Mouse (Mus musculus) liver, embryonic 14.5 days (tissue): ENCODE measurements around the gene Fermt2. TPM values are rescaled to one million over a fixed set of nuclear protein-coding genes. Genes with fewer than 3 reads are reported as not detected.

ENCODE experiments used
- ATAC-seq: fragments of 200-750 bp; cut with Nextera tagmentation; 2 replicates; pipeline ENCODE4 v1.8.0; 2017; ENCODE audit warnings: moderate number of reproducible peaks, mild to moderate bottlenecking, moderate library complexity; ENCODE audit not compliant: insufficient read depth
- DNase-seq, 3 experiments: peaks; one replicate each; pipeline ENCODE4 v3.0.0-alpha.2; 2012 to 2013; ENCODE audit warnings: low read depth in 3 of 3, low spot score in 3 of 3
- H3K27ac ChIP-seq: fragments of 300-500 bp; sonication (generic); 2 replicates; pipeline ENCODE4 v1.5.1; 2014; ENCODE audit warnings: moderate library complexity, mild to moderate bottlenecking, control low read depth, inconsistent platforms
- H3K27me3 ChIP-seq: fragments of 300-500 bp; sonication (generic); 2 replicates; pipeline ENCODE4 v1.6.1; 2014; ENCODE audit warnings: mild to moderate bottlenecking, low read length, moderate library complexity; ENCODE audit not compliant: control insufficient read depth, insufficient read depth
- H3K36me3 ChIP-seq: fragments of 300-500 bp; sonication (generic); replicated peaks from 2 replicates; pipeline ENCODE4 v1.6.1; 2014; ENCODE audit warnings: low read depth; ENCODE audit not compliant: control insufficient read depth, insufficient read depth
- H3K4me1 ChIP-seq, 2 experiments: fragments of 200-500 bp in 1 of 2; fragments of 300-500 bp in 1 of 2; sonication (generic) in 1 of 2; replicated peaks; 2 replicates each; pipeline ENCODE4 v1.6.1; 2012 to 2014; ENCODE audit warnings: antibody characterized with exemption in 1 of 2, inconsistent platforms in 1 of 2, low read length in 1 of 2; ENCODE audit not compliant: control insufficient read depth in 2 of 2, insufficient read depth in 2 of 2
- H3K4me2 ChIP-seq: fragments of 300-500 bp; sonication (generic); 2 replicates; pipeline ENCODE4 v1.6.1; 2014; ENCODE audit warnings: low read depth, mild to moderate bottlenecking, control low read depth, moderate library complexity
- H3K4me3 ChIP-seq, 2 experiments: fragments of 200-500 bp in 1 of 2; fragments of 300-500 bp in 1 of 2; sonication (generic) in 1 of 2; 2 replicates each; pipeline ENCODE4 v1.5.1; 2012 to 2014; ENCODE audit warnings: low read depth in 2 of 2, low read length in 2 of 2, mild to moderate bottlenecking in 2 of 2, control low read depth in 1 of 2, inconsistent platforms in 1 of 2, moderate library complexity in 1 of 2; ENCODE audit not compliant: insufficient read depth in 1 of 2
- H3K9ac ChIP-seq: fragments of 300-500 bp; sonication (generic); replicated peaks from 2 replicates; pipeline ENCODE4 v1.6.1; 2014; ENCODE audit warnings: mild to moderate bottlenecking, control low read depth, moderate library complexity
- H3K9me3 ChIP-seq: fragments of 300-500 bp; sonication (generic); 2 replicates; pipeline ENCODE4 v1.6.1; 2016; ENCODE audit warnings: low read length, mixed read lengths; ENCODE audit not compliant: control insufficient read depth
- CTCF ChIP-seq: IDR thresholded peaks from 2 replicates; pipeline ENCODE4 v1.5.1; 2016; ENCODE audit warnings: antibody characterized with exemption, low read depth, control low read depth
- EP300 ChIP-seq: IDR thresholded peaks from 2 replicates; pipeline ENCODE4 v1.6.1; 2016; ENCODE audit warnings: antibody characterized with exemption, low read depth
- WGBS: fragments of 180-500 bp; shearing (Covaris S2); extraction: QIAGEN DNeasy Blood & Tissue Kit; methylation state at CpG from one replicate; pipeline ENCODE4 v1.1.7; 2014; ENCODE audit not compliant: insufficient replicate concordance; 5-methylcytosine and 5-hydroxymethylcytosine counted together
- polyA plus RNA-seq, 2 experiments: library from polyadenylated mRNA; depleted of rRNA in 1 of 2; stranded (reverse) in 1 of 2; unstranded in 1 of 2; fragments of >200 nt; fragmentation: Nextera tagmentation in 1 of 2; extraction: Ambion mirVana in 1 of 2; gene quantifications; 2 replicates each; pipeline versions ENCODE4 v1.2.1 to v1.2.3; 2012 to 2014

The Fermt2 gene
- polyA plus RNA-seq, 2 experiments, result 13.6 to 25.5 TPM

DNA sequence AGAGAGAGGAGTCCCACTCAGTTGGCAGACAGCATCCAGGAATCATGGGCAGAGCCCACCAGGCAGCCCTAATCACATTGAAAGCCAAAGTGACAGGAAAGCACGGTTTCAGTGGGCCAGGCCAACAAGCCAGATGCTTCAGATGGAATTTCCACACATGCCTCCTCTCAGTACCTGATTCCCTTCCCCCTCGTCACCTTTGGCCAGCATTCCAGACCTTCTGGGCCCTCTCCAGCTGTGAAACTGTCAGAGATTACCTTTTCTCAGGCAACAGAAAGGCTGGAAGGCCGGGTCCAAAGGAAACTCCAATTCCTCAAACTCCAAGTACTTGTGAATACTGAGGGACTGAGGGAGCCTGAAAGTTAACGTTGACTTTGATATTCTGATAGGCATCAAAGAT is 19.1 kb downstream of the Fermt2 start:
- no peaks in the 10 kb centered on the region for H3K27me3 ChIP-seq
- DNase-seq (no peak), ATAC-seq (no peak)
- TF ChIP-seq CTCF (no peak), EP300 (no peak)
- no peaks in the 10 kb centered on the region for H3K36me3 ChIP-seq
- peaks cover 0 to 12% of the 10 kb centered on the region in 2 experiments; a peak in 2 of 4 replicates for H3K4me1 ChIP-seq
- H3K4me2 ChIP-seq, result no peak overlapping the region
- H3K27ac ChIP-seq, result no peak overlapping the region
- H3K9me3 ChIP-seq, result no peaks in the 10 kb centered on the region
- no peak overlapping the region for H3K4me3 ChIP-seq
- H3K9ac ChIP-seq, result no peak overlapping the region
- WGBS, result 35% methylated on average over 4 of the region's 4 CpGs

DNA sequence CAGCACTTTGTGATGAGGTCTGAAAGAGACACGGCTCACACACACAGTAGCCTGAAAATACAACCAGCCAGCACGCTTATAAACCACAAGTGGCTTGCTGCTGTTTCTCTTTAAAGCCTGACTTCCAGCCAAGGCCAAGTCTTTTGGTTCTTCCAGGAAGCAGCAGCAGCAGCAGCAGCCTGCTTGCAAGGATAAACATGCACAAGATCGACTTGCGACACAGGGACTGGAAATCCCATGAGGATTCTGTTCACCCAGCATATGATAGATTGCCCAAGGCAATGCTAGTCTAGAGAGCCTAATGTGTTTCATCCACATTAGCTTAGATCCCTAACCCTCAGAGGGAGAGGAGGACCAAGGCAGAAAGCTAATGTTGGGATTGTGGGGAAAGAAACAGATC is 22.0 kb downstream of the Fermt2 start:
- TF ChIP-seq CTCF (no peak), EP300 (no peak)
- no peaks in the 10 kb centered on the region for H3K9me3 ChIP-seq
- H3K27ac ChIP-seq, result no peak overlapping the region
- DNase-seq (no peak), ATAC-seq (no peak)
- no peaks in the 10 kb centered on the region for H3K27me3 ChIP-seq
- H3K4me3 ChIP-seq, result no peak overlapping the region
- peaks cover 0 to 12% of the 10 kb centered on the region in 2 experiments; a peak in 2 of 4 replicates for H3K4me1 ChIP-seq
- 42% methylated on average over 4 of the region's 4 CpGs for WGBS
- no peaks in the 10 kb centered on the region for H3K36me3 ChIP-seq
- H3K4me2 ChIP-seq, result no peak overlapping the region
- no peak overlapping the region for H3K9ac ChIP-seq

DNA sequence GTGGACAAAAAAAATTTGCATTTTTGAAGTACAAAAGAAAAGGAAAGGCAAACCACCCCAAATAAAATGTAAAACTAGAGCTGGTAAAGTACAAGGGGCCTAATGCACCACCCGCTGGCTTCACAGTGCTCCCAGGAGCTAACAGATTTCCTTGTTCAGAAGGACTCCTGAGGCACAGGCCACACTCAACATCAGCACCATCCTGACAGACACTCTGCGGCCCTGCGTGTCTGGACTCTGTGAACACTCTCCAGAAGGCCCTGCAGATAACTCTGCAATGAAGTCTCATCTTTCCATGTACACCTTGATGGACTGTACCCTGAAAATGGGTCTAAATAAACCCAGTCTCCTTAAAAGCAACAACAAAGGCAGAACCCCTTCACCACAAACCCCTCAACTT is 22.5 kb downstream of the Fermt2 start:
- H3K27me3 ChIP-seq, result no peaks in the 10 kb centered on the region
- H3K4me2 ChIP-seq, result no peak overlapping the region
- no peak overlapping the region for H3K4me3 ChIP-seq
- DNase-seq, result no peak
- WGBS, result 60% methylated on average over 3 of the region's 3 CpGs
- no peak overlapping the region for H3K9ac ChIP-seq
- H3K27ac ChIP-seq, result no peak overlapping the region
- no peak for ATAC-seq
- H3K4me1 ChIP-seq, result peaks cover 0 to 12% of the 10 kb centered on the region in 2 experiments; a peak in 2 of 4 replicates
- no peaks in the 10 kb centered on the region for H3K36me3 ChIP-seq
- H3K9me3 ChIP-seq, result no peaks in the 10 kb centered on the region
- TF ChIP-seq EP300 (no peak), CTCF (no peak)

DNA sequence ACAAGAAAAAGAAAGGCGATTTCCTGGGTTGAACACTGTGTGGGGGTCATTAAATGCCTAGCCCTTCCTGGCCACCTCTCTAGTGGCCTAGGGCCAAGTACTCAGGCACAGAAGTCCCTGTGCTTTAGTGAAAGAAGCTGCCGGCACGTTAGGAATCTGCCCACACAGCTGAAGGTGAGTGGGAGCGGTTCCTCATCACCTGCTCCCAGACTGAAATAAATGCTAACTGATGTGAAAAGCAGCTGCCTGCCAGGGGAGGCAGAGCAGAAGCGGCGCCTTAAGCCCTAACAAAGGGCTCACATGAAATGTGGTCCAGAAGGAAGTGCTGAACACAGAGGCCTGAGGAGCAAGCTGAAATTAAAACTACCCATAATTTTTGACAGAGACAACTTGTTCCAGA is 22.9 kb downstream of the Fermt2 start:
- ATAC-seq, result no peak
- DNase-seq, result no peak
- H3K27me3 ChIP-seq, result no peaks in the 10 kb centered on the region
- WGBS, result 51% methylated on average over 6 of the region's 6 CpGs
- no peak overlapping the region for H3K4me2 ChIP-seq
- peaks cover 0 to 12% of the 10 kb centered on the region in 2 experiments; a peak in 2 of 4 replicates for H3K4me1 ChIP-seq
- H3K9me3 ChIP-seq, result no peaks in the 10 kb centered on the region
- no peaks in the 10 kb centered on the region for H3K36me3 ChIP-seq
- H3K9ac ChIP-seq, result no peak overlapping the region
- no peak overlapping the region for H3K27ac ChIP-seq
- H3K4me3 ChIP-seq, result no peak overlapping the region
- no peak for TF ChIP-seq EP300
- TF ChIP-seq CTCF, result no peak

DNA sequence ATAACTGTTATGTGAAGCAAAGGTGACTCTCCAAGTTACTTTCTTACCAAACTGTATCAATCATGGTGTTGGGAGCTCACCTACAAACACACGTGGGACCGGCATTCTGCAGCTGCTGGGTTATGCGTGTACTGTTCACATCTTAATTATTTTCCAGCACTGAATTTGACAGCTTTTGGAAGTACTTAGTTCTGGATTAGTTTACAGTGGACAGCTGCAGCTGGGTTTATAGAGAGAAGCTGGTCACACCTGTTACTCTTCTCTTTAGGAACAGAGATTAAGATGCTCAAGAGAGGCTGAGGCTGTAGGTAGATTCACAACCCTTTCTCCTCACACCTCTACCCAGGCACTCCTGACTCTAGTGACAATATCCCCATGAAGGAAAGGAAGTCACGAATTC is 23.8 kb downstream of the Fermt2 start:
- Histone ChIP-seq H3K9me3 (no peaks in the 10 kb centered on the region), H3K4me2 (no peak overlapping the region), H3K27ac (no peak overlapping the region), H3K4me3 (no peak overlapping the region), H3K36me3 (no peaks in the 10 kb centered on the region), H3K4me1 (peaks cover 0 to 9% of the 10 kb centered on the region in 2 experiments; a peak in 1 of 4 replicates), H3K27me3 (no peaks in the 10 kb centered on the region), H3K9ac (no peak overlapping the region)
- DNase-seq (no peak), ATAC-seq (no peak)
- no peak for TF ChIP-seq CTCF
- no peak for TF ChIP-seq EP300
- WGBS, result 76% methylated on average over 4 of the region's 4 CpGs
